Mouse (Mus musculus) lung, embryonic 14.5 days (tissue): Measurements from ENCODE around the gene Nectin2. TPM values are rescaled to one million over a fixed set of nuclear protein-coding genes. Genes with fewer than 3 reads are reported as not detected.

ENCODE experiments used
- ATAC-seq: fragments of 200-750 bp; cut with Nextera tagmentation; 2 replicates; pipeline ENCODE4 v1.8.0; 2017; ENCODE audit warnings: mild to moderate bottlenecking, moderate TSS enrichment, moderate library complexity; ENCODE audit not compliant: insufficient read depth
- DNase-seq: peaks from one replicate; pipeline ENCODE4 v3.0.0-alpha.2; 2015
- H3K27ac ChIP-seq: fragments of 300-500 bp; sonication (generic); 2 replicates; pipeline ENCODE4 v1.5.1; 2014; ENCODE audit warnings: low read depth, mild to moderate bottlenecking, moderate library complexity
- H3K27me3 ChIP-seq: fragments of 300-500 bp; sonication (generic); 2 replicates; pipeline ENCODE4 v1.6.1; 2014; ENCODE audit warnings: low read length, control low read depth; ENCODE audit not compliant: insufficient read depth
- H3K36me3 ChIP-seq: fragments of 300-500 bp; sonication (generic); 2 replicates; pipeline ENCODE4 v1.6.1; 2014; ENCODE audit warnings: control low read depth; ENCODE audit not compliant: insufficient read depth
- H3K4me1 ChIP-seq: fragments of 300-500 bp; sonication (generic); 2 replicates; pipeline ENCODE4 v1.6.1; 2014; ENCODE audit warnings: antibody characterized with exemption, control low read depth; ENCODE audit not compliant: insufficient read depth
- H3K4me2 ChIP-seq: fragments of 300-500 bp; sonication (generic); 2 replicates; pipeline ENCODE4 v1.6.1; 2014; ENCODE audit warnings: mild to moderate bottlenecking
- H3K4me3 ChIP-seq: fragments of 300-500 bp; sonication (generic); 2 replicates; pipeline ENCODE4 v1.5.1; 2014; ENCODE audit warnings: low read depth, low read length
- H3K9ac ChIP-seq: fragments of 300-500 bp; sonication (generic); 2 replicates; pipeline ENCODE4 v1.6.1; 2014
- H3K9me3 ChIP-seq: fragments of 300-500 bp; sonication (generic); 2 replicates; pipeline ENCODE4 v1.6.1; 2016; ENCODE audit warnings: low read depth, low read length, control low read depth
- CTCF ChIP-seq: IDR thresholded peaks from 2 replicates; pipeline ENCODE4 v1.5.1; 2016; ENCODE audit warnings: antibody characterized with exemption, low read depth
- WGBS: fragments of 180-500 bp; shearing (Covaris S2); extraction: QIAGEN DNeasy Blood & Tissue Kit; methylation state at CpG from one replicate; pipeline ENCODE4 v1.1.7; 2014; 5-methylcytosine and 5-hydroxymethylcytosine counted together
- polyA plus RNA-seq: library from polyadenylated mRNA; unstranded; fragments of >200 nt; fragmentation: Nextera tagmentation; extraction: Ambion mirVana; gene quantifications from 2 replicates; pipeline ENCODE4 v1.2.1, GENCODE M21; 2014

The Nectin2 gene
- polyA plus RNA-seq, 1 experiment from 2014 or later: 125 TPM

GRCm38 (mm10) chr7:19717346-19717745, 32.9 kb downstream of the Nectin2 start:
- DNase-seq: no peak
- no peak for TF ChIP-seq CTCF
- H3K27ac ChIP-seq: no peak overlapping the region
- ATAC-seq: no peak
- H3K9me3 ChIP-seq: peaks cover 8% of the 10 kb centered on the region
- no peak overlapping the region for H3K4me3 ChIP-seq
- 78% methylated on average over 4 of the region's 4 CpGs for WGBS
- H3K27me3 ChIP-seq: no peaks in the 10 kb centered on the region
- no peak overlapping the region for H3K9ac ChIP-seq
- peaks cover 53% of the 10 kb centered on the region for H3K36me3 ChIP-seq
- no peak overlapping the region for H3K4me2 ChIP-seq
- no peaks in the 10 kb centered on the region for H3K4me1 ChIP-seq

GRCm38 (mm10) chr7:19716822-19717221, 33.5 kb downstream of the Nectin2 start:
- ATAC-seq (no peak), DNase-seq (no peak)
- H3K27ac ChIP-seq: no peak overlapping the region
- no peaks in the 10 kb centered on the region for H3K27me3 ChIP-seq
- H3K4me2 ChIP-seq: peak overlapping the region; percentile 71; the same call in 1 of the 2 replicates
- no peak overlapping the region for H3K4me3 ChIP-seq
- H3K9me3 ChIP-seq: peaks cover 8% of the 10 kb centered on the region
- peaks cover 59% of the 10 kb centered on the region for H3K36me3 ChIP-seq
- WGBS: 63% methylated on average over 2 of the region's 2 CpGs
- no peak overlapping the region for H3K9ac ChIP-seq
- TF ChIP-seq CTCF: no peak
- H3K4me1 ChIP-seq: no peaks in the 10 kb centered on the region

GRCm38 (mm10) chr7:19716055-19716682, 34.1 kb downstream of the Nectin2 start:
- DNase-seq (no peak), ATAC-seq (no peak)
- peak overlapping the region; percentile 24 for H3K9ac ChIP-seq
- no peaks in the 10 kb centered on the region for H3K4me1 ChIP-seq
- WGBS: 5% methylated on average over 18 of the region's 18 CpGs
- H3K27ac ChIP-seq: peak overlapping the region; percentile 87
- peaks cover 2% of the 10 kb centered on the region for H3K9me3 ChIP-seq
- peak overlapping the region; percentile 33 for H3K4me3 ChIP-seq
- no peaks in the 10 kb centered on the region for H3K27me3 ChIP-seq
- no peak for TF ChIP-seq CTCF
- H3K36me3 ChIP-seq: peaks cover 60% of the 10 kb centered on the region
- peak overlapping the region; percentile 71 for H3K4me2 ChIP-seq

- DNase-seq (peak; percentile 100), ATAC-seq (peak; percentile 99)
- peak within 1 kb of the TSS; percentile 88 for H3K9ac ChIP-seq
- H3K9me3 ChIP-seq: no peaks in the 10 kb centered on the region
- H3K4me3 ChIP-seq: peak within 1 kb of the TSS; percentile 98
- no peaks in the 10 kb centered on the region for H3K4me1 ChIP-seq
- under 1% methylated on average over 49 of the region's 59 CpGs for WGBS
- TF ChIP-seq CTCF: no peak
- peak within 1 kb of the TSS; percentile 76 for H3K4me2 ChIP-seq
- peaks cover 65% of the 10 kb centered on the region for H3K36me3 ChIP-seq
- H3K27ac ChIP-seq: peak within 1 kb of the TSS; percentile 87
- H3K27me3 ChIP-seq: no peaks in the 10 kb centered on the region
Observed at GRCm38 (mm10) chr7:19715239-19716054, 34.8 kb downstream of the Nectin2 start, which contains the start of gene Tomm40. Tomm40 (minus strand) TSS chr7:19715438.

GRCm38 (mm10) chr7:19714836-19715235, 35.4 kb downstream of the Nectin2 start:
- no peaks in the 10 kb centered on the region for H3K9me3 ChIP-seq
- H3K27ac ChIP-seq: peak overlapping the region; percentile 74
- WGBS: under 1% methylated on average over 36 of the region's 39 CpGs
- peak overlapping the region; percentile 88 for H3K9ac ChIP-seq
- peak overlapping the region; percentile 98 for H3K4me3 ChIP-seq
- H3K4me1 ChIP-seq: no peaks in the 10 kb centered on the region
- H3K27me3 ChIP-seq: no peaks in the 10 kb centered on the region
- H3K4me2 ChIP-seq: peak overlapping the region; percentile 76
- no peak for DNase-seq
- no peak for TF ChIP-seq CTCF
- H3K36me3 ChIP-seq: peaks cover 65% of the 10 kb centered on the region
- no peak for ATAC-seq

GRCm38 (mm10) chr7:19713598-19713997, 36.7 kb downstream of the Nectin2 start:
- Histone ChIP-seq H3K9ac (no peak overlapping the region), H3K4me3 (no peak overlapping the region; the same call in 1 of the 2 replicates), H3K9me3 (no peaks in the 10 kb centered on the region), H3K4me1 (no peaks in the 10 kb centered on the region), H3K36me3 (peaks cover 65% of the 10 kb centered on the region), H3K4me2 (peak overlapping the region; percentile 76; the same call in 1 of the 2 replicates), H3K27me3 (no peaks in the 10 kb centered on the region), H3K27ac (no peak overlapping the region)
- 86% methylated on average over 9 of the region's 9 CpGs for WGBS
- no peak for TF ChIP-seq CTCF
- ATAC-seq (no peak), DNase-seq (no peak)

GRCm38 (mm10) chr7:19713196-19713595, 37.1 kb downstream of the Nectin2 start:
- peaks cover 66% of the 10 kb centered on the region for H3K36me3 ChIP-seq
- no peaks in the 10 kb centered on the region for H3K4me1 ChIP-seq
- no peak overlapping the region for H3K4me3 ChIP-seq
- H3K9ac ChIP-seq: no peak overlapping the region
- ATAC-seq (no peak), DNase-seq (peak; percentile 42)
- no peak overlapping the region for H3K27ac ChIP-seq
- WGBS: 37% methylated on average over 4 of the region's 4 CpGs
- TF ChIP-seq CTCF: peak; percentile 62
- H3K27me3 ChIP-seq: no peaks in the 10 kb centered on the region
- no peaks in the 10 kb centered on the region for H3K9me3 ChIP-seq
- no peak overlapping the region; the same call in 1 of the 2 replicates for H3K4me2 ChIP-seq
